Mouse (Mus musculus): ENCODE results near the gene Tmed4.

DNA sequence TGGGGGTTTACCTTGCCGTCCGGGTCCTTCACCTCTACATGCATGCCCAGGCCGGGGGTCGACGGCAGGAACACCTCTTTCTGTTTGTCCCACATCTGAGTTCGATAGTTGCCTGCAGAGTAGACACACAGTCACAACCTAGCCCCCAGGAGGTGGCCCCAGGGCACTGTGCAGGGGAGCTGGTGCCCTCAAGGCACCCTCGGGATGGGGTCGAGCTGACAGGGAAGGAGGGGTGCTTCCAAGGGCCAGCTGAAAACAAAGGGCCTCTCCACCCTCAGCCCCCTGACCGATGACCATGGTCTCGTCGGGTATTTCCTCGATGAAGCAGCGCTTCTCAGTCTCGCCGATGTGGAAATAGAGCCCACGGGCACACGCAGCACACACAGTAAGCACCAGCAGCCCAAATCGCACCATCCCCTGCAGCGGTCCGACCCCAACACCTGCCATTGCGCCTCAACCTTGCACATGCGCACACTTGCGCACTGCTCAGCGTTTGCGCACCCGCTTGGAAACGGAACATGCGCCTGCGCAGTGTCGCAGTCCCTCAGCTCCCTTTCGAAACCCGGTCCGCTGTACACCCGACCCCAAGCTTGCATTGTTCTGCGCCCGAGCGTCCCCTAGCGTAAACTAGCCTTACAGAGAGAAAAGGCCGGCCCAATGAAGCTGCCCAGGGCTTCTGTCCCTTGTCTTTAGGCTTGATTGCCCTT lies at the start of gene Tmed4:
- TF ChIP-seq CTCF (IDR thresholded peaks at IDR 0.05) (peak; percentile 93), EP300 (IDR thresholded peaks at IDR 0.05) (no peak)
